Mouse (Mus musculus): ENCODE data around the gene H2afj. TPM values are rescaled to one million over a fixed set of nuclear protein-coding genes. Genes with fewer than 3 reads are reported as not detected.

The H2afj gene
- polyA plus RNA-seq, 1 experiment from 2014 or later, result 89.1 TPM

- H3K36me3 ChIP-seq (replicated peaks; ENCODE audit: control insufficient read depth, insufficient read depth, low read depth, low read length), result no peaks in the 10 kb centered on the region
- no peak within 1 kb of the TSS for H3K27ac ChIP-seq (replicated peaks; ENCODE audit: low read depth, low read length)
- DNase-seq (ENCODE audit: low spot score), result no peak
- no peak for ATAC-seq (replicated peaks; ENCODE audit: insufficient number of reproducible peaks, low FRiP score, low TSS enrichment, low read depth)
- H3K27me3 ChIP-seq (ENCODE audit: control insufficient read depth, insufficient read depth, low read length), result no peaks in the 10 kb centered on the region
- H3K9ac ChIP-seq (replicated peaks; ENCODE audit: low read length), result no peak within 1 kb of the TSS
- H3K9me3 ChIP-seq (replicated peaks; ENCODE audit: control insufficient read depth, low read length), result no peaks in the 10 kb centered on the region
- 51% methylated on average over 4 of the region's 4 CpGs for WGBS
- no peaks in the 10 kb centered on the region for H3K4me1 ChIP-seq (ENCODE audit: control insufficient read depth, insufficient read depth, low read length)
- no peak within 1 kb of the TSS for H3K4me3 ChIP-seq (ENCODE audit: low read depth, low read length)
- no peak within 1 kb of the TSS for H3K4me2 ChIP-seq (ENCODE audit: low read depth, low read length)
Observed at GRCm38 (mm10) chr6:136835352-136835751, 27.3 kb downstream of the H2afj start, which contains the start of gene Smco3. Smco3 (minus strand) TSS chr6:136835452.

GRCm38 (mm10) chr6:136837323-136837722 lies 29.3 kb downstream of the H2afj start:
- WGBS, result 85% methylated on average over 3 of the region's 3 CpGs
- no peak overlapping the region for H3K4me2 ChIP-seq (ENCODE audit: low read depth, low read length)
- H3K36me3 ChIP-seq (replicated peaks; ENCODE audit: control insufficient read depth, insufficient read depth, low read depth, low read length), result no peaks in the 10 kb centered on the region
- no peak for ATAC-seq (replicated peaks; ENCODE audit: insufficient number of reproducible peaks, low FRiP score, low TSS enrichment, low read depth)
- H3K4me3 ChIP-seq (ENCODE audit: low read depth, low read length), result no peak overlapping the region
- no peak overlapping the region for H3K27ac ChIP-seq (replicated peaks; ENCODE audit: low read depth, low read length)
- no peak for DNase-seq (ENCODE audit: low spot score)
- no peaks in the 10 kb centered on the region for H3K4me1 ChIP-seq (ENCODE audit: control insufficient read depth, insufficient read depth, low read length)
- no peaks in the 10 kb centered on the region for H3K27me3 ChIP-seq (ENCODE audit: control insufficient read depth, insufficient read depth, low read length)
- H3K9ac ChIP-seq (replicated peaks; ENCODE audit: low read length), result no peak overlapping the region
- H3K9me3 ChIP-seq (replicated peaks; ENCODE audit: control insufficient read depth, low read length), result no peaks in the 10 kb centered on the region

DNA sequence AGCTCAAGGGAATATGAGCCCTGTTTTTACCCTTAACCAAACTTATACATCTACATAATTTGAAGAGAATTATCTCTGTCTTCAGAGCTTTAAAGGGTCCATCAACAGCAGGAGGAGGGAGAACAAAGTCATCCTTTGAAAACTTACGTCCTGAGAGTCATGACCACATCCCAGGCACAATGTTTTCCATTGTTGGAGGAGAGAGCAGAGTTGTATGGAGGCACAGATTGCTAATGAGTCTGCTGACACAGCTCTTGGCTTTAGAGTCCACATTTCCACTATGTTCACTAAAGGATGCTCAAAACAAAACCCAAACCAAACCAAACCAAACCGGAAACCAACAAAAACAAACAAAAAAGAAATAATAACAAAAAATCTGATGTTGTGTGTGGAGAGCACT lies 36.9 kb downstream of the H2afj start:
- Histone ChIP-seq H3K9ac (replicated peaks; ENCODE audit: low read length) (no peak overlapping the region), H3K4me3 (ENCODE audit: low read depth, low read length) (no peak overlapping the region), H3K36me3 (replicated peaks; ENCODE audit: control insufficient read depth, insufficient read depth, low read depth, low read length) (no peaks in the 10 kb centered on the region), H3K27ac (replicated peaks; ENCODE audit: low read depth, low read length) (no peak overlapping the region), H3K9me3 (replicated peaks; ENCODE audit: control insufficient read depth, low read length) (no peaks in the 10 kb centered on the region), H3K4me1 (ENCODE audit: control insufficient read depth, insufficient read depth, low read length) (no peaks in the 10 kb centered on the region), H3K27me3 (ENCODE audit: control insufficient read depth, insufficient read depth, low read length) (no peaks in the 10 kb centered on the region), H3K4me2 (ENCODE audit: low read depth, low read length) (no peak overlapping the region)
- WGBS, result 49% methylated on average over 2 of the region's 2 CpGs
- no peak for ATAC-seq (replicated peaks; ENCODE audit: insufficient number of reproducible peaks, low FRiP score, low TSS enrichment, low read depth)
- no peak for DNase-seq (ENCODE audit: low spot score)

DNA sequence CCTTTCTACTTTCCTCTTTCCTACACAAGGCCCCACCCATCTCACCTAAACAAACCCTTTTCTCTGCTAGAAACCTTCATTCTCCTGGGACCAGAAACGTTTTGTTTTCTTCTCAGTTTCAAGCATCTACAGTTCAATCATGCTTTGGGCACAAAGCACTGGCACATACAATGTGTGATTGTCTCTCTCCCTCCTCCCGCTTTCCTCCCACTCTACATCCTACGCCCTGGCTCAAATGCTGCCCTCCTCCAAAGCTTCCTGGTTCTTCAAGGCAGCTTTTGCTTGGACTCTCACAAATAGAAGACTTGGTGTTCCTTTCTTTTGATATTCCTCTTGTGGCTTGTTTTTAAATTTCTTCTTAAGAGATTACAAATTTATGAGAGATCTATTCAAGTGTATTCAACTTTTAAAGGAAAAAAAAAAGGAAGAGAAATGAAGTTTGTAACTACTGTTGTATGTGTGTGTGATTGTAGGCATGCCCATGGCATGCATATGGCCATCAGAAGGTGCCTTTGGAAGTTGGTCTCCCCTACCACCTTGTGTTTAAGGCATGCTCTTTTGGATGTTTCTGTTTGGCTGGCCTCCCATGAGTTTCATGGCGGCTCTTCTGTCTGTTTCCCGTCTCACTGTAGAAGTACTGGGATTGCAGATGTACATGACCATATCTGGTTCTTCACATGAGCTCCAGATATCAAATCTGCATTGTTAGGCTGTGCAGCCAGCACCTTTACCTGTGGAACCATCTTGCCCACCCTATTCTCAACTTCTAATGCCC lies 37.8 kb downstream of the H2afj start:
- WGBS, result 60% methylated on average over 5 of the region's 5 CpGs

GRCm38 (mm10) chr6:136847267-136847666 lies 39.2 kb downstream of the H2afj start:
- ATAC-seq (replicated peaks; ENCODE audit: insufficient number of reproducible peaks, low FRiP score, low TSS enrichment, low read depth) (no peak), DNase-seq (ENCODE audit: low spot score) (no peak)
- H3K4me3 ChIP-seq (ENCODE audit: low read depth, low read length), result no peak overlapping the region
- no peaks in the 10 kb centered on the region for H3K27me3 ChIP-seq (ENCODE audit: control insufficient read depth, insufficient read depth, low read length)
- H3K9me3 ChIP-seq (replicated peaks; ENCODE audit: control insufficient read depth, low read length), result no peaks in the 10 kb centered on the region
- WGBS, result 88% methylated on average over 3 of the region's 3 CpGs
- H3K4me2 ChIP-seq (ENCODE audit: low read depth, low read length), result no peak overlapping the region
- no peak overlapping the region for H3K27ac ChIP-seq (replicated peaks; ENCODE audit: low read depth, low read length)
- H3K4me1 ChIP-seq (ENCODE audit: control insufficient read depth, insufficient read depth, low read length), result no peaks in the 10 kb centered on the region
- no peak overlapping the region for H3K9ac ChIP-seq (replicated peaks; ENCODE audit: low read length)
- H3K36me3 ChIP-seq (replicated peaks; ENCODE audit: control insufficient read depth, insufficient read depth, low read depth, low read length), result no peaks in the 10 kb centered on the region

More for the DNA sequence above, 37.8 kb downstream of the H2afj start:
- H3K4me1 ChIP-seq (ENCODE audit: control insufficient read depth, insufficient read depth, low read length), result no peaks in the 10 kb centered on the region
- no peak overlapping the region for H3K9ac ChIP-seq (replicated peaks; ENCODE audit: low read length)
- DNase-seq (ENCODE audit: low spot score) (no peak), ATAC-seq (replicated peaks; ENCODE audit: insufficient number of reproducible peaks, low FRiP score, low TSS enrichment, low read depth) (no peak)
- no peak overlapping the region for H3K4me2 ChIP-seq (ENCODE audit: low read depth, low read length)
- H3K27ac ChIP-seq (replicated peaks; ENCODE audit: low read depth, low read length), result no peak overlapping the region
- H3K9me3 ChIP-seq (replicated peaks; ENCODE audit: control insufficient read depth, low read length), result no peaks in the 10 kb centered on the region
- no peaks in the 10 kb centered on the region for H3K27me3 ChIP-seq (ENCODE audit: control insufficient read depth, insufficient read depth, low read length)
- no peaks in the 10 kb centered on the region for H3K36me3 ChIP-seq (replicated peaks; ENCODE audit: control insufficient read depth, insufficient read depth, low read depth, low read length)
- H3K4me3 ChIP-seq (ENCODE audit: low read depth, low read length), result no peak overlapping the region

DNA sequence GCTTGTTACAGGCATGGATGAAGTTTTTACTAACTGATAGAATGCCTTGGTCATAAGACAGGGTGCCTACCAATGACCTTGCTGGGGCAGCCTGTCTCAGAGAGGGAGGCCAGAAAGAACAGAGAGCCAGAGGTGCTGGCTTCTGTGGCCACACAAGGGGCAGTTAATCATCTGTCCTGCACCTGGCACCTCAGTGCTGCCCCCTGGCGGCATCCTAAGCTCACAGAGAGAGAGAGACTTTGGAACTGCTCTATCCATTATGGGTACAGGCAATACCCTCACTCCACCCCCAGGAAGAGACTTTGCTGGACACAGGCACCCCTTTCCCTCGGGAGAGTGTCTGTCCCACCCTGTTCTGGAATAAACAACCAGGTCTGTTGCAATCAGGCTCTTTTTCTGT lies 39.7 kb downstream of the H2afj start:
- ATAC-seq (replicated peaks; ENCODE audit: insufficient number of reproducible peaks, low FRiP score, low TSS enrichment, low read depth) (no peak; the same call in 1 of the 2 replicates), DNase-seq (ENCODE audit: low spot score) (peak; percentile 45)
- 39% methylated on average over 2 of the region's 2 CpGs for WGBS
- Histone ChIP-seq H3K27me3 (ENCODE audit: control insufficient read depth, insufficient read depth, low read length) (no peaks in the 10 kb centered on the region), H3K4me2 (ENCODE audit: low read depth, low read length) (no peak overlapping the region), H3K36me3 (replicated peaks; ENCODE audit: control insufficient read depth, insufficient read depth, low read depth, low read length) (no peaks in the 10 kb centered on the region), H3K4me1 (ENCODE audit: control insufficient read depth, insufficient read depth, low read length) (no peaks in the 10 kb centered on the region), H3K27ac (replicated peaks; ENCODE audit: low read depth, low read length) (no peak overlapping the region), H3K9ac (replicated peaks; ENCODE audit: low read length) (no peak overlapping the region), H3K9me3 (replicated peaks; ENCODE audit: control insufficient read depth, low read length) (no peaks in the 10 kb centered on the region), H3K4me3 (ENCODE audit: low read depth, low read length) (no peak overlapping the region)

- no peak for ATAC-seq (replicated peaks; ENCODE audit: insufficient number of reproducible peaks, low FRiP score, low TSS enrichment, low read depth)
- Histone ChIP-seq H3K4me3 (ENCODE audit: low read depth, low read length) (no peak overlapping the region), H3K27me3 (ENCODE audit: control insufficient read depth, insufficient read depth, low read length) (no peaks in the 10 kb centered on the region), H3K9ac (replicated peaks; ENCODE audit: low read length) (no peak overlapping the region), H3K9me3 (replicated peaks; ENCODE audit: control insufficient read depth, low read length) (no peaks in the 10 kb centered on the region), H3K36me3 (replicated peaks; ENCODE audit: control insufficient read depth, insufficient read depth, low read depth, low read length) (no peaks in the 10 kb centered on the region), H3K27ac (replicated peaks; ENCODE audit: low read depth, low read length) (no peak overlapping the region), H3K4me1 (ENCODE audit: control insufficient read depth, insufficient read depth, low read length) (no peaks in the 10 kb centered on the region), H3K4me2 (ENCODE audit: low read depth, low read length) (no peak overlapping the region)
- no peak for DNase-seq (ENCODE audit: low spot score)
- 90% methylated on average over 8 of the region's 8 CpGs for WGBS
Observed at GRCm38 (mm10) chr6:136848399-136848798, 40.4 kb downstream of the H2afj start.

DNA sequence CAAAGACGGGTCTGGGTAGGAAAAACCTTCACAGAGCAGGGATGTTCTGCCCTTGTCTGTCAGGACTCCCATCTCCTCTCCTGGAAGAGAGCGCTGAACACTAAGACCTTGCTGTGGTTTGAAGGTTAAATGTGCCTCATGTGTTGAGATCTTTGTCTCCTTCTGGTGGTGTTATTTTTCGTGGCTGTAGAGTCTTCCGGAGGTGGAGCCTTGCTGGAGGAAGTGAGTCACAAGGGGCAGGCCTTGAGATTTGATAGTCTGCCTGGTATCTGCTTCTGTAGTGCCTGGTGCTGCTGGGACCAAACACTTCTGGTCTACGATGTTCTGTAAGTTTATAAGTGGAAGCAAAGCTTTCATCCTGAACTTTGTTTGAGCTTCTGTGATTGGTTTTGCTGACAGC lies 40.9 kb downstream of the H2afj start:
- H3K9ac ChIP-seq (replicated peaks; ENCODE audit: low read length), result no peak overlapping the region
- WGBS, result 82% methylated on average over 5 of the region's 5 CpGs
- no peaks in the 10 kb centered on the region for H3K4me1 ChIP-seq (ENCODE audit: control insufficient read depth, insufficient read depth, low read length)
- H3K4me3 ChIP-seq (ENCODE audit: low read depth, low read length), result no peak overlapping the region
- H3K27ac ChIP-seq (replicated peaks; ENCODE audit: low read depth, low read length), result no peak overlapping the region
- H3K4me2 ChIP-seq (ENCODE audit: low read depth, low read length), result no peak overlapping the region
- ATAC-seq (replicated peaks; ENCODE audit: insufficient number of reproducible peaks, low FRiP score, low TSS enrichment, low read depth) (no peak), DNase-seq (ENCODE audit: low spot score) (no peak)
- H3K9me3 ChIP-seq (replicated peaks; ENCODE audit: control insufficient read depth, low read length), result no peaks in the 10 kb centered on the region
- H3K27me3 ChIP-seq (ENCODE audit: control insufficient read depth, insufficient read depth, low read length), result no peaks in the 10 kb centered on the region
- H3K36me3 ChIP-seq (replicated peaks; ENCODE audit: control insufficient read depth, insufficient read depth, low read depth, low read length), result no peaks in the 10 kb centered on the region
